Mouse (Mus musculus) intestine, postnatal 0 days (tissue): ENCODE measurements around the gene Atp2b2. TPM values are rescaled to one million over a fixed set of nuclear protein-coding genes. Genes with fewer than 3 reads are reported as not detected.
"Not testable (repeated sequence)": the region's sequence is repeated elsewhere in the genome, so short reads cannot be mapped to it uniquely, and the experiment has no call there.

Experiments used
- ATAC-seq: fragments of 200-750 bp; cut with Nextera tagmentation; 2 replicates; pipeline ENCODE4 v1.8.0; 2017; ENCODE audit warnings: mild to moderate bottlenecking, moderate TSS enrichment, moderate library complexity
- H3K27ac ChIP-seq: fragments of 300-500 bp; sonication (generic); 2 replicates; pipeline ENCODE4 v1.5.1; 2014; ENCODE audit warnings: mild to moderate bottlenecking, low read depth, low read length, moderate library complexity
- H3K27me3 ChIP-seq: fragments of 300-500 bp; sonication (generic); replicated peaks from 2 replicates; pipeline ENCODE4 v1.6.1; 2014; ENCODE audit warnings: low read length, mixed read lengths; ENCODE audit not compliant: control insufficient read depth, insufficient read depth
- H3K36me3 ChIP-seq: fragments of 300-500 bp; sonication (generic); 2 replicates; pipeline ENCODE4 v1.6.1; 2014; ENCODE audit warnings: mild to moderate bottlenecking, moderate library complexity; ENCODE audit not compliant: control insufficient read depth, insufficient read depth
- H3K4me1 ChIP-seq: fragments of 300-500 bp; sonication (generic); replicated peaks from 2 replicates; pipeline ENCODE4 v1.6.1; 2014; ENCODE audit warnings: antibody characterized with exemption, low read length, mixed read lengths; ENCODE audit not compliant: control insufficient read depth, insufficient read depth
- H3K4me2 ChIP-seq: fragments of 300-500 bp; sonication (generic); replicated peaks from 2 replicates; pipeline ENCODE4 v1.6.1; 2014; ENCODE audit warnings: low read depth, mild to moderate bottlenecking, moderate library complexity
- H3K4me3 ChIP-seq: fragments of 300-500 bp; sonication (generic); 2 replicates; pipeline ENCODE4 v1.5.1; 2014; ENCODE audit warnings: low read depth, low read length
- H3K9ac ChIP-seq: fragments of 300-500 bp; sonication (generic); 2 replicates; pipeline ENCODE4 v1.6.1; 2014; ENCODE audit warnings: mild to moderate bottlenecking, low read depth, low read length
- H3K9me3 ChIP-seq: fragments of 300-500 bp; sonication (generic); 2 replicates; pipeline ENCODE4 v1.6.1; 2016; ENCODE audit warnings: mixed run types; ENCODE audit not compliant: control insufficient read depth
- CTCF ChIP-seq: sonication (generic); IDR thresholded peaks from 2 replicates; pipeline ENCODE4 v1.5.1; 2016; ENCODE audit warnings: low read depth, mild to moderate bottlenecking, control low read depth, antibody characterized with exemption, moderate library complexity
- WGBS: fragments of 180-500 bp; shearing (Covaris S2); extraction: QIAGEN DNeasy Blood & Tissue Kit; methylation state at CpG from one replicate; pipeline ENCODE4 v1.1.7; 2014; 5-methylcytosine and 5-hydroxymethylcytosine counted together
- polyA plus RNA-seq: library from polyadenylated mRNA; unstranded; fragments of >200 nt; fragmentation: Nextera tagmentation; extraction: Ambion mirVana; gene quantifications from 2 replicates; pipeline ENCODE4 v1.2.1, GENCODE M21; 2015

Atp2b2 gene
- polyA plus RNA-seq, 1 experiment from 2014 or later = 0.48 TPM

- Histone ChIP-seq H3K9ac (no peak overlapping the region), H3K36me3 (peaks cover 57% of the 10 kb centered on the region), H3K4me3 (no peak overlapping the region), H3K27me3 (no peaks in the 10 kb centered on the region), H3K27ac (no peak overlapping the region), H3K9me3 (no peaks in the 10 kb centered on the region), H3K4me1 (no peaks in the 10 kb centered on the region), H3K4me2 (no peak overlapping the region)
- ATAC-seq = no peak
- no peak for TF ChIP-seq CTCF
- 86% methylated on average over 3 of the region's 3 CpGs for WGBS
Measured at GRCm38 (mm10) chr6:113717541-113717940, 324.9 kb downstream of the Atp2b2 start.

GRCm38 (mm10) chr6:113714797-113715196 is 327.6 kb downstream of the Atp2b2 start:
- H3K4me2 ChIP-seq = no peak overlapping the region
- H3K27ac ChIP-seq = no peak overlapping the region
- TF ChIP-seq CTCF = no peak
- no peak overlapping the region for H3K9ac ChIP-seq
- H3K4me3 ChIP-seq = no peak overlapping the region
- peak; percentile 58 for ATAC-seq
- H3K9me3 ChIP-seq = no peaks in the 10 kb centered on the region
- no peaks in the 10 kb centered on the region for H3K27me3 ChIP-seq
- H3K4me1 ChIP-seq = 0 out of 2 replicates have a peak, but pooled peaks cover 3% of the 10 kb centered on the region
- WGBS = 31% methylated on average over 1 of the region's 1 CpGs
- peaks cover 69% of the 10 kb centered on the region for H3K36me3 ChIP-seq

DNA sequence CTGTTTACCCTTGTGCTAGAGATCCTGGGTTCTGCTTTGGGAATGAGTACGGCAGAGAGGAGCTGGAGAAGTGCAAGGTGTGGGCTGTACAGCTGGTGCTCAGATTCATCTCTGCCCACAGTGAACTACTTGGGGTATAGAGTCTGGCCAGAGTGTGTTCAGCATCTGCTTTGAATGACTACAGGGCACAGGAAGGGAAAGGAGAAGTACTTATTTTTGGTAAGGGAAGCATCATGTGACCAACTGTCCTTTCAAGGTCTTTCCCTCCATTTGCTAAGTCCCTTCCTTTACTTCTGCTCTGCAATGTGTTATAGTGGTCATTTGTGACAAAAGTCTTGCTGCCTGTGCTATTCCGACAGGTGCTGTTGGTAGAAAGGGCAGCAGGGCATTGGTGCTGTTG is 328.1 kb downstream of the Atp2b2 start:
- no peaks in the 10 kb centered on the region for H3K27me3 ChIP-seq
- no peak overlapping the region for H3K9ac ChIP-seq
- TF ChIP-seq CTCF = no peak
- H3K9me3 ChIP-seq = no peaks in the 10 kb centered on the region
- H3K27ac ChIP-seq = peak overlapping the region; percentile 50; the same call in 1 of the 2 replicates
- H3K4me2 ChIP-seq = no peak overlapping the region
- peaks cover 74% of the 10 kb centered on the region for H3K36me3 ChIP-seq
- ATAC-seq = no peak
- 73% methylated on average over 2 of the region's 2 CpGs for WGBS
- no peak overlapping the region for H3K4me3 ChIP-seq
- 0 out of 2 replicates have a peak, but pooled peaks cover 3% of the 10 kb centered on the region for H3K4me1 ChIP-seq

GRCm38 (mm10) chr6:113713389-113713788 is 329.0 kb downstream of the Atp2b2 start:
- not testable (repeated sequence) for ATAC-seq, H3K4me1 ChIP-seq, H3K4me2 ChIP-seq, H3K9me3 ChIP-seq, H3K27me3 ChIP-seq, H3K27ac ChIP-seq, H3K4me3 ChIP-seq, H3K9ac ChIP-seq
- WGBS = 85% methylated on average over 5 of the region's 5 CpGs
- H3K36me3 ChIP-seq = peaks cover 76% of the 10 kb centered on the region

DNA sequence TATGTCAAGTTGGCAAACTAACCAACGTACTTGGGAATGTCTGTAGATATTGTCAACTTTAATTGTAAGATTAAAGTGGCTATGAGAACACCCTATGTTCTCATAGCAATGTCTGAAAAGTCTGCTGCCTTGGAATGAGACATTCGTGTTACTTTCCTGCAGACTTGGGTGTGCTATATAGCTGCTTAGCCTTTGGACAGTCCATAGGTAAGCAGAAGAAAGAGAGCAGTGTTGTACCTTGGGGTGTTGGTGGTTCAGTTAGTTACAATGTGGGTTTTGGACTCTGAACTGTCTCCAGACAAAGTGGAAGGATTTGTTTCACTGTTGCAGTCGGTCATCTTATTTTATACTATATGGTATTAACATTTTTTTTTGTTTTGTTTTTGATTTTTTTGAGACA is 329.7 kb downstream of the Atp2b2 start:
- Histone ChIP-seq H3K27me3 (no peaks in the 10 kb centered on the region), H3K4me3 (no peak overlapping the region), H3K9ac (no peak overlapping the region), H3K27ac (peak overlapping the region; percentile 64; the same call in 1 of the 2 replicates), H3K9me3 (no peaks in the 10 kb centered on the region), H3K4me1 (0 out of 2 replicates have a peak, but pooled peaks cover 3% of the 10 kb centered on the region), H3K36me3 (peaks cover 83% of the 10 kb centered on the region), H3K4me2 (no peak overlapping the region)
- peak; percentile 66 for ATAC-seq
- TF ChIP-seq CTCF = no peak
- WGBS = 66% methylated on average over 3 of the region's 3 CpGs

- Histone ChIP-seq H3K27ac (peak overlapping the region; percentile 97), H3K4me3 (peak overlapping the region; percentile 86), H3K27me3 (no peaks in the 10 kb centered on the region), H3K4me2 (peak overlapping the region; percentile 96), H3K4me1 (peaks cover 8% of the 10 kb centered on the region; the same call in 1 of the 2 replicates), H3K9me3 (no peaks in the 10 kb centered on the region), H3K9ac (peak overlapping the region; percentile 87), H3K36me3 (peaks cover 33% of the 10 kb centered on the region)
- TF ChIP-seq CTCF = no peak
- peak; percentile 64 for ATAC-seq
- under 1% methylated on average over 89 of the region's 113 CpGs for WGBS
Measured at GRCm38 (mm10) chr6:113697222-113698205, 344.9 kb downstream of the Atp2b2 start.
